Mouse (Mus musculus) lung, postnatal 0 days (tissue): ENCODE results near the gene Ufsp1.

Source experiments
- CTCF ChIP-seq: IDR thresholded peaks from 2 replicates; pipeline ENCODE4 v1.5.1; 2016; ENCODE audit warnings: antibody characterized with exemption, mild to moderate bottlenecking
- EP300 ChIP-seq: IDR thresholded peaks from 2 replicates; pipeline ENCODE4 v1.6.1; 2016; ENCODE audit warnings: antibody characterized with exemption, mild to moderate bottlenecking, control low read depth

DNA sequence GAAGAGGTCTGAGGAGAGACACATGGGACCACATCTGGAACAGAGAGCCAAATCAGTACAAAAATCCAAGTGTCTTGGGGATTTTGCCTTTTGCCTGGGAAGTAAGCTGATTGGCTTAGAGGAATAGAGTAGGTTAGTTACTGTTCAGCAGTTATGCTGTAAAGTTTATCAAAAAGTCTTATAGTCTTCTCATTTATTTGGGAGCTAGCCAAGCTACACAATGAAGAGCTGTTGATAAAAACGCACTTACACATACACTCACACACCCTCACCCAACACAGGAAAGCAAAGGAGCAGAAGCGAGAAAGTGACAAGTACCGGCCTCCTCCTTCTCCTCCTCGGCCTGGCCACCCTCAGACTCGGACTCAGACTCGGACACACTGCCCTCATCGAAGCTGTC lies 4.8 kb downstream of the Ufsp1 start:
- TF ChIP-seq CTCF (no peak), EP300 (no peak)
